Mouse (Mus musculus) forebrain, embryonic 12.5 days (tissue): ENCODE measurements around the gene Cyp21a1. TPM values are rescaled to one million over a fixed set of nuclear protein-coding genes. Genes with fewer than 3 reads are reported as not detected.

Experiments
- microRNA-seq: library from miRNA; unstranded; fragments of <30 nt; microRNA quantifications from one replicate; pipeline ENCODE4, GENCODE M21; 2017
- polyA plus RNA-seq: library from polyadenylated mRNA; unstranded; fragments of >200 nt; fragmentation: Nextera tagmentation; extraction: Ambion mirVana; gene quantifications from 2 replicates; pipeline ENCODE4 v1.2.1, GENCODE M21; 2016

The Cyp21a1 gene
- polyA plus RNA-seq, 1 experiment from 2014 or later: not detected

Small RNAs within 50 kb of the gene (microRNA-seq; reads per million reads assigned to microRNA genes)
- not detected for gene Gm27471
- gene Mir6970: 1.9 reads per million
- 2.2 reads per million for gene Mir6971

Other genes starting within 250 kb of the Cyp21a1 start
- gene Notch4, start 240.3 kb downstream of the Cyp21a1 start, polyA plus RNA-seq: 6.9 and 9.5 TPM in 2 replicates
- gene Gpsm3, start 214.8 kb downstream of the Cyp21a1 start, polyA plus RNA-seq: 2.0 and 2.7 TPM in 2 replicates
- 16.6 and 17.8 TPM in 2 replicates for gene Pbx2, start 213.3 kb downstream of the Cyp21a1 start, polyA plus RNA-seq
- gene Ager, start 206.7 kb downstream of the Cyp21a1 start, polyA plus RNA-seq: 2.6 and 2.9 TPM in 2 replicates
- 241 and 247 TPM in 2 replicates for gene Rnf5, start 200.9 kb downstream of the Cyp21a1 start, polyA plus RNA-seq
- 70.5 and 73.9 TPM in 2 replicates for gene Agpat1, start 200.3 kb downstream of the Cyp21a1 start, polyA plus RNA-seq
- gene Egfl8, start 188.6 kb downstream of the Cyp21a1 start, polyA plus RNA-seq: 3.2 and 4.6 TPM in 2 replicates
- 20.3 and 21.2 TPM in 2 replicates for gene Ppt2, start 176.1 kb downstream of the Cyp21a1 start, polyA plus RNA-seq
- 2.9 and 3.9 TPM in 2 replicates for gene Prrt1, start 175.0 kb downstream of the Cyp21a1 start, polyA plus RNA-seq
- gene Fkbpl, start 159.8 kb downstream of the Cyp21a1 start, polyA plus RNA-seq: 13.9 and 14.6 TPM in 2 replicates
- 107 and 109 TPM in 2 replicates for gene Atf6b, start 157.4 kb downstream of the Cyp21a1 start, polyA plus RNA-seq
- 0.03 and 0.04 TPM in 2 replicates for gene Tnxb, start 134.0 kb downstream of the Cyp21a1 start, polyA plus RNA-seq
- not detected in 2 replicates for gene C4b, start 60.7 kb downstream of the Cyp21a1 start, polyA plus RNA-seq
- 28.6 and 32.7 TPM in 2 replicates for gene Stk19, start 32.4 kb upstream of the Cyp21a1 start, polyA plus RNA-seq
- gene Dxo, start 32.5 kb upstream of the Cyp21a1 start, polyA plus RNA-seq: 72.9 and 77.6 TPM in 2 replicates
- gene Skiv2l, start 45.6 kb upstream of the Cyp21a1 start, polyA plus RNA-seq: 61.8 and 64.8 TPM in 2 replicates
- 124 and 133 TPM in 2 replicates for gene Nelfe, start 45.8 kb upstream of the Cyp21a1 start, polyA plus RNA-seq
- 2.9 and 3.6 TPM in 2 replicates for gene Cfb, start 58.0 kb upstream of the Cyp21a1 start, polyA plus RNA-seq
- gene Zbtb12, start 74.9 kb upstream of the Cyp21a1 start, polyA plus RNA-seq: 9.2 and 10.4 TPM in 2 replicates
- not detected in 2 replicates for gene Gm20547, start 77.5 kb upstream of the Cyp21a1 start, polyA plus RNA-seq
- gene C2, start 93.7 kb upstream of the Cyp21a1 start, polyA plus RNA-seq: 1.3 and 1.6 TPM in 2 replicates
- 111 and 114 TPM in 2 replicates for gene Ehmt2, start 93.9 kb upstream of the Cyp21a1 start, polyA plus RNA-seq
- gene Slc44a4, start 109.9 kb upstream of the Cyp21a1 start, polyA plus RNA-seq: not detected in 2 replicates
- 16.2 and 16.9 TPM in 2 replicates for gene Neu1, start 126.7 kb upstream of the Cyp21a1 start, polyA plus RNA-seq
- gene Hspa1b, start 154.7 kb upstream of the Cyp21a1 start, polyA plus RNA-seq: 0.11 and 0.21 TPM in 2 replicates
- not detected in 2 replicates for gene Gm20481, start 165.4 kb upstream of the Cyp21a1 start, polyA plus RNA-seq
- 2.0 and 2.3 TPM in 2 replicates for gene Hspa1a, start 167.6 kb upstream of the Cyp21a1 start, polyA plus RNA-seq
- 1.2 and 1.3 TPM in 2 replicates for gene Hspa1l, start 168.1 kb upstream of the Cyp21a1 start, polyA plus RNA-seq
- gene Lsm2, start 177.3 kb upstream of the Cyp21a1 start, polyA plus RNA-seq: 226 and 238 TPM in 2 replicates
- gene Vars, start 196.4 kb upstream of the Cyp21a1 start, polyA plus RNA-seq: 158 and 159 TPM in 2 replicates
- 0.17 and 0.27 TPM in 2 replicates for gene Vwa7, start 212.0 kb upstream of the Cyp21a1 start, polyA plus RNA-seq
- gene Sapcd1, start 223.5 kb upstream of the Cyp21a1 start, polyA plus RNA-seq: 7.4 and 7.7 TPM in 2 replicates
- gene Msh5, start 242.2 kb upstream of the Cyp21a1 start, polyA plus RNA-seq: 5.3 and 5.6 TPM in 2 replicates
- gene Clic1, start 245.4 kb upstream of the Cyp21a1 start, polyA plus RNA-seq: 152 and 155 TPM in 2 replicates